Mouse (Mus musculus): ENCODE data around the gene Grk6.
A peak's percentile ranks its signal among the peaks of the same experiment; 100 is the strongest.

Grk6 gene

DNA sequence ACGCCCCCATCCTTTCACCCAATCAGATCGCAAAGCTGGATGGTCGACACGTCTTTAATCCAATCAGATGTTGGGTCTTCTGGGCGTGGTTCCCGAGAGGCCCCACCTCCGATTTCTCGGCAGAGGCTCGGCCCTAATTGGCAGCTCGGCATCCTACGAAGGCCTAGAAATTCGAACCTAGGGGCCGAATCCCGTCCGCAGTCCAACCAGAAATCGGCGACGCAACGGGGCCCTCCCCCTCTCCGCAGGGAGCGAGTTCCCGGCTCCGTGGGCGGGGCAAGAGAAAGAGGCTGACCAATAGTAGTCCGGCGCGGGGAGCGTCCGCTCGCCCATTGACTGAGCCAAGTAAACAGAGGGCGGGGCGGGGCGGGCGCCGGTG, at the start of gene Grk6:
TSS of gene Grk6 (plus strand) at position 136 of the 379 bp plus-strand sequence.
- peak; percentile 99 for DNase-seq (ENCODE audit: low spot score)

DNA sequence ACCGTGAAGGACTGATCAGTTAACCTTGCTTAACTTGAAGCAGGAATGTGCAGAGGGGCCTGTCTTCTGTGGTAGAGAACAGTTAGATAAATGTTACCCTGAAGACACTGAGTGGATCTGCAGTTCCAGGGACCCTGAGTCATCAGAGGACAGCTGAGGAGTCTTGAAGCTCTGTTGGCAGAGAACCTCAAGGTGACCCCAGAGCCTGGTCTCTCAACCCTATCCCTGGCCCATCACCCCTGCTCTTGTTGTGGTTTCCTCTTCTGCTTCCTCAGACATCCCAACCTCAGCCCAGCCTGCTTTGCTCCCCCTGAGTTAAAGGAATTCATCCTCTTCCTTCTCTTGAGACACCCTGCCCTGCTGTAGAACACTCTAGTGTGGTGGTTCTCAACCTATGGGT, 46.8 kb upstream of the Grk6 start, which contains the start of gene Slc34a1:
TSS of gene Slc34a1 (plus strand) at position 100 of the 400 bp plus-strand sequence.
- no peak for DNase-seq (ENCODE audit: low spot score)

DNA sequence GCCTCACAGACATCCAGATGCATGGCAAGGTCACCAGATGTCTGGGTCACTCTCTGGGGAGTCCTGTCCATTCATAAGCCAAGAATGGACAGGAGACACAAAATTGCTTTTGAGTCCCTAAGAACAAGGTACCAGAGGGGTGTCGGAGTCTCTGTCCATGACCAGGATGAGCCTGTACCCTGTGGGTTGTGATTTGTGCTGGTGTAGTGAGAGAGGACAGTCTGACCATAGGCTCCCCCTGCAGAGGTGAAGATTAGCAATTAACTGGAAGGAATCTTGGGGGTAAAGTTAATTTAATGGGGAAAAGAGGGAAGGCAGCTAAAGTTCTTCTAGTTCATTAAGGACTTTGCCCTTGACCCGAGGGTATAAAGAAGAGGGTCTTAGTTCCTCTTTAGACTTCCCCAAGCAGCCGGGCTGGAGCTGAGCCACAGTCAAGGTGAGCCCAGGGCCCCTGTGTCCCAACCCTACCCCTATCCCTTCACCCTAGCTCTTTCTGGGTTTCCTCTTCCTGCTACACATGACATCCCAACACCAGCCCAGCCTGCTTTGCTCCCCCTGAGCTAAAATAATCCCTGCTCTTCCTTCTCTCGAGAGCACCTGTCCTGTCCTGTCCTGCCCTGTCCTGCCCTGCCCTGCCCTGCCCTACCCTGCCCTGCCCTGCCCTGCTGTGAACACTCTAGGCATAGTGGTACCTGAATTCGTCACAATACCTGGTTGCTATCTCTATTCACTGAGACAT, 45.4 kb upstream of the Grk6 start:
- no peak for DNase-seq (ENCODE audit: low spot score)

DNA sequence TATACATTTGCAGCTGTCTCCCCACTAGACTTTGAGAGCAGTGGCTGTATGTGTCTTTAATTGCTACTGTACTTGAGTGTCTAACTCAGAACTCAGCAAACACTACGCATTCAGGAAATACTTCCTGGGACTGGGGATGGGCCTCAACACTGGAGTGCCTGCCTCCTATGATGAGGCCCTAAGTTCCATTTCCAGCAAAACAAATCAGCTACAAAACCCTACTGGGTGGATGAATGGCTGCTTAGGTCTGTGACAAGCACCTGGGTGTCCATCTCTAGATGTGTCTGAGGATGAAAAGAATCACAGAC, 44.9 kb upstream of the Grk6 start:
- no peak for DNase-seq (ENCODE audit: low spot score)

DNA sequence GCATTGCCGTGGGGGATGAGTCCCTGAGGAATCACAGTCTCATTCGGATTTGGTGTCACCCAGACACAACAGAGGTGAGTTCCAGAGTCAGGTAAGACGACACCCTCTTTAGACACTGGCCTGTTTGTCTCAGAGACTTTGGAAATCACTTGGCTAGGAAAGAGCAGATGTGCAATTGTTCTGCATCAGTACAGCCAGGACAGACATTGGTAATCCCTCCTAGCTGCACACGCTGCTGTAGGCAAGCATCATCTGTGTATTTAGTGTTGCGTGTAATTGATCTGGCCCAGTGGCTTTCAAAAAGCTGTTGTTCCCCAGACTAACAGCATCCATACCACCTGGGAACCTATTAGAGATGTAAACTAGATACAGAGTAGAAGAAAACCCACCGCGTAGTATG, 41.6 kb upstream of the Grk6 start:
- DNase-seq (ENCODE audit: low spot score), result no peak

DNA sequence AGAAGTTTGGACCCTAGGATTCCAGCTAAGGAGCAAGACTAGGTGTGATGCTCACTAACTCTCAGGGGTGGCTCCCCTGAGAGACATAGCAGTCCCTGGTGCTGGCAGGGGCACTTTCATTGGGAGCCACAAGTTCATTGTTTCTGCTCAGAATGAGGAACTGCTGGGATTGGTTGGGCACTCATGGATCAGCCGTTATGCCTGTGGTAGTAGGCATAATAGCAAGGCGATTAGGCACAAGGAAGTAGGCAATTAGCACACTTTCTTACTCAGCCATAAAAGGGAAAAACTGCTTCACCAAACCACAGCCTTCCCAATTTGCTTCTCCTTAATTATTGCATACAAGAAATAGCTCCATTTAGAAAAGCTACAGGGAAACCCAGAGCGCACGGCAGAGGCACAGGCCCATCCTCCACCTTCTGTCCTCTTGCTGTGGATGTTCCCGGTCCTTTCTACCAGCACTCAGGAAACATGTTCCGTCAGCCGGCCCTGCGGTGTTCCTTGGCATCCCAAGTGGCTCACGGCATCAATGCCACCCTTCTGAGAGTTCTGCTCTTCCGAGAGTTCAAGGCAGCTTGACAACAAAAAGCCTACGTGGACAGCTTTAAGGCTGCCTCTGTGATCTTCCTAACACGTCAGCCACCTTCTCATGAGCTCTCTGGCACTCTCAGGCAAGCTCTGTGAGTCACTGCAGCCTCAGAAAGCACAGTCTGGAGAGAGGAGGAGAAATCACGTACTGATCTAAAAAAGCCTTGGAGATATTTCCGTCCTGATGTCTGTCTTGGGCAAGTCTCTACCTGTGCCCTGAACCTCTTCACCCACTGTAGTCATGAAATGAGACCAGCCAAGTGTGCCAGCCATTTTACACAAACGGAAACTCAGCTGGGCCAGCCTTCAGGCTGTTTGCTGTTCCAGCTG, 40.7 kb upstream of the Grk6 start:
- no peak for DNase-seq (ENCODE audit: low spot score)

DNA sequence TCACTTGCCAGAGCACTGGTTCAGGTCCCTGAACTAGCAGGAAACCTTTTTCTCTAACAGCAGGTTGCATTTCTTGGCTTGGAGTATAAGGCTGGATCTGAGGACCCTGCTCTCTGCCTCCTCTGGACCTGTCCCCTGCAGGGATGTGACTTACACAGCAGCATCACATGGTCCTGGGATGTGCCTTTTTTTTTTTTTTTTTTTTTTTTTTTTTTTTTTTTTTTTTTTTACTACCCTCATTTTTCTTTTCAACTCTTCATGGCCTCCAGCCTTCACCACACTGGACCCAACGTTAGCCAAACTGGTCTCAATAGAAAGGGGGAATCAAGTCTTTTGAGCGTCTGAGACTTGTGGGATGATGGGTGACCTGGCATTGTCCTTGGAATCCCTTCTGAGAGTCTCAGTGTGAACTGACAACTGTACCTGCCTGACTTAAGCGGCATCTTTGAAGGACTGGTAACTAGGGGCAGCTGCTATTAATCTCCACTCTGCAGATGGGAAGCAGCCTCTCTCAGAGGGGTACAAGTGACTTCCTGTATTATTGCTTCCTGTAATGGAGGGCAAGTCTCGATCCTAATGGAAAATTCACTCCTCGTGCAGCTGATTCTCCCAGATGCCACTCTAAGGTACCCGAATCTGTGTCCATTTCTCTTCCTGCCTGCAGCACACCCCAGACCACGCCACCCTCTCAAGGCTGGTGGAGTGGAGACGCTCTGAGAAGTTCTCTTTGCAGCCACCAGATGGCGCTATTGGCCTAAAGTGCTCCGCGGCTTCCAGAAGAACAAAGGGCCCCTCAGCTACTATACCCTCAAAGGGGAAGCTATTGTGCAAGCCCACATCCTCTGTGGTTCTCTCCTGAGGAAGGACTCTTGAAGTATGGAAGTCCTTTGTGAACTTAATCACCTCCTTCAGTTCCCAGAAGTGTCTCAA, 39.8 kb upstream of the Grk6 start:
- peak; percentile 60 for DNase-seq (ENCODE audit: low spot score)

DNA sequence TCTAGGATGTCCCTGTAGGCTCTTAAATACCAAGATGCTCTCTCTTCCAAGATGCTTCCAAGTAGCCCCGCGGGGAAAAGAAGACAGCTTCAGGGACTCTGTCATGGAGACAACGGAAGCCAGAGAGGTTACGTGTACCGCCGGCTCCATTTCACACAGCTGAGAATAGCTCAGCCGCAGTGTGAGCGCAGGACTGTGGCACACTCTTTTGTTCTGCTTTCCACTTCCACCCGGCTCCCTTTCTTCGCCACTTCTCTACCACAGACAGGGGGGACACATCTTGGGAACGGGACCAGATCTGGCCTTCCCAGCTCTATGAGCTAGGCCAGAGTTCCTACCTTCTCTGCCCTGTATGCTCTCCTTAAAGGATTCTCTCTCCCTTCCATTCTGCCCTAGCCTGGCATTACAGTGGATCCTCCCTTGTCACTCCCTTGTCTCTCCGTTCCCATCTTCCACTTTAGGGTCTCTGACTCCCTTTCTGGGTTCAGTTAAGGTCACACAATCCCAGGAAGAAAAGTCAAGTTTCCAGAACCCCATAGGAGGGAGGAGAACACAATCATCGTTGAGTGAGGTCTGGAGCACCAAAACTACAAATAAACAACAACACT, 39.0 kb upstream of the Grk6 start:
- DNase-seq (ENCODE audit: low spot score), result no peak

DNA sequence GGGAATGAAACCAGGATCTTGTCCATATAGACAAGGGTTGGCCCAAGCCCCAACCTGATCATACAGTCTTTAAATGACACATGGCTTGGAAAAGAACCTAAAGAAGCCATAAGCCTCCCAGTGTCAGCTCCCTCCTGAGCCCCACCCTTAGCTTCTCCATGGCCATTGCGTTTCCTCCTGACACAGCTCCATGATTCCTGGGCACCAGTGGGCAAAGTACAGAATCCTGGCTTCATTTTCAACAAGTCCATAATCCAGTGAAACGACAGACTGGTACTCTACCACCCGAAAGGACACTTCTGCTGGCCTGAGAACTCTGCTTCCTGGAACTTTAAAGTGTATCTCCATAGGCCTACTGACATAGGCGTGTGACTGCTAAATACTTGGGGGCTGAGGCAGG, 37.5 kb upstream of the Grk6 start:
- DNase-seq (ENCODE audit: low spot score), result no peak

DNA sequence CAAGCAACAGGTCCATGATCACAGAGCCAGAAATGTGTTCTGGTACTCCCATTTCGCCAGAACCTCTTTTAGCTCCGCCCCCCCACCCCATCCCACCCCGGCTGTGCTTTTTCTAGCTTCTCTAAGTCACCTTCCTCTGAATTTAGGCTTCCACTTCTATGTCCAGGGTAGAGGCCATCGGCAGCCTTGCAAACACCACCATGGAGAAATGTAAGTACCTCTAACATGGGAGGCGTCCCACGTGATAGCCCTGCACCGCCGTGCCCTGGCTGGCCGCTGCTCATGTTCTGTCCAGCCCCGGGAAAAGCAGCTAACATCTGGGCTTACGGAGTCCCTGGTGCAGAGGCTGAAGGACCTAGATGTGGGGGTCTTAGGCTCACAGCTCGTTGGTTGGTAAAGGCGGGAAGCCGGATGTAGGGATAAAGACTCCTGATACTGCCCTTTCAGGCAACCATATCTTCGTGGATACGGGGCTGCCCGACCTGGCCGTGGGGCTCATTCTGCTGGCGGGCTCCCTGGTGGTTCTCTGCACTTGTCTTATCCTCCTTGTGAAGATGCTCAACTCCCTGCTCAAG, 36.2 kb upstream of the Grk6 start:
- DNase-seq (ENCODE audit: low spot score), result no peak

DNA sequence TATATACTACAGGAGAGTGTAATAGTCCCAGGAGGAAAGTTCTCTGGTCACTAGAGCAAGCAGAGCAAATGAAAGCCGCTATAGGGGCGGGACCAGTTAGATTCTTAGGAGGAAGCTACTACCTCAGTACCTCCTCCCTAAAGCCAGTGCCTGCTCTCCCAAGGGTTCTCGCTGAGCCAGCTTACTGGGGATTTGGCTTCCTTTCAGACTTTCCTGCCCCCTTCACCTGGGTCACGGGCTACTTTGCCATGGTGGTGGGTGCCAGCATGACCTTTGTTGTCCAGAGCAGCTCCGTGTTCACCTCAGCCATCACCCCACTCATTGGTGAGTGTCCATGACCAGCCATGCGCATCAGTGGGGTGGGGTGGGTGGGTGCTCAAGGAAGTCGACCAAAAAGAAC, 33.0 kb upstream of the Grk6 start:
- DNase-seq (ENCODE audit: low spot score), result no peak

DNA sequence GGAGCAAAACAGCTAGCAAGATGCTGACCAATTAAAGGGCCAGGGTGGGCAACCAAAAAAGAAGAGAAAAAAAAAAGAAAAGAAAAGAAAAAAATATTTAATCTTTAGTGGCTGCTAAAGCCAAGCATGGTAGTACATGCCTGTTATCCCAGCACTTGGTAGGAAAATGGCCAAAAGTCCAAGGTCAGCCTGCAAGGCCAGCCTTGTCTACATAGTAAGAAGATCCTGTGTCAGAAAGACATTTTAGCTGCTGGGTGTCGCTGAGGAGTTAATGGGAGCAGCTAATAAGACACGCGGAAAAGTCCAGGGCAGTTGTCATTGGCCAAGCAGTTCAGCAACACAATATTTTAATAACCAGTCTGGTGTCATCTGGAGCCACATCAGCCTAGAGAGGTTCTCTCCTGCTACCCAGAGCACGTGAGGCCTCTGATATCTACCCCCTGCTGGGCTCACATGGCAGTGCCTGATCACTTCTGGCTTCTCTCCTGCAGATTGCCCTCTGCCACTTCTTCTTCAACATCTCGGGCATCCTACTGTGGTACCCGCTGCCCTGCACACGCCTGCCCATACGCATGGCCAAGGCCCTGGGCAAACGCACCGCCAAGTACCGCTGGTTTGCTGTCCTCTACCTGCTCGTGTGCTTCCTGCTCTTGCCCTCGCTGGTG, 32.1 kb upstream of the Grk6 start:
- no peak for DNase-seq (ENCODE audit: low spot score)

DNA sequence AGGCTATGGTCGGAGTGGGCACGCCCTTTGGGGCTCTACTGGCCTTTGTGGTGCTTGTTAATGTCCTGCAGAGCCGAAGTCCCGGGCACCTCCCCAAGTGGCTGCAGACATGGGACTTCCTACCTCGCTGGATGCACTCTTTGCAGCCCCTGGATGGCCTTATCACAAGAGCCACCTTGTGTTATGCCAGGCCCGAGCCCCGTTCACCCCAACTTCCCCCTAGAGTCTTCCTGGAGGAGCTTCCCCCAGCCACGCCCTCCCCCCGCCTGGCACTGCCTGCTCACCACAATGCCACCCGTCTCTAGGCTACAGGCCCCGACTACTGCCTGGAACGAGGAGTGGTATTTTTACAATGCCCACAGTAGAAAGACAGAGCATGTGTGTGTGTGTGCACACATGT, 31.5 kb upstream of the Grk6 start:
- no peak for DNase-seq (ENCODE audit: low spot score)

DNA sequence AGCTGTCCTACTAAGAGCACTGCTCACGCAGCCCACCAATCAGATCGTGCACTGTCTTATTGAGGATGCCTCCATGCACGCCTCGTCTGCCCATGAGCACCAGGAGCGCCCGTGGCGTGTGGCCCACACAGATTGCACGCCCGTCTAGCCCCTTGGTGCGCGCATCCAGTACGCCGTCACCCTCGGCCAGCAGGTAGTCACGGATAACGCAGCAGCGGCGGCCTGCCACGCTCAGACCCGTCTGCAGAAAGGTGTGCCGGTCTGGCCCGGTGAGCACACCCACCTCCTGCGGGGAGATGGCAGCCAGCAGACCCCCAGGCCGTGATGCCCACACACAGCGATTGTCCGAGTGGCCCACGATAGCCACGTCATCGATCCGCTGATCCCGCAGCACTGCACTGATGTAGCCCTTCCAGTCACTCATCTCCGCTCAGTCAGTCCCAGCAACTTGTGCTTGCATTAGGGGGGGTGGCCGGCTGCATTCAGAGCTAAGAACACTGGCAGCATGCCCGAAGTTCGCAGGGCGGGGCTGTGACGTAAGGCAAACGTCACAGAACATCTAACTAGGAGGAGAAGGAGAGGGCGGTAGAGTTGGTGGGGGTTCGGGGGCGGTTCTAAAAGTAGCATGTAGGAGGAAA, 30.0 kb upstream of the Grk6 start, which contains the start of gene Pfn3:
TSS of gene Pfn3 (minus strand) at position 490 of the 638 bp plus-strand sequence.
- DNase-seq (ENCODE audit: low spot score), result no peak

DNA sequence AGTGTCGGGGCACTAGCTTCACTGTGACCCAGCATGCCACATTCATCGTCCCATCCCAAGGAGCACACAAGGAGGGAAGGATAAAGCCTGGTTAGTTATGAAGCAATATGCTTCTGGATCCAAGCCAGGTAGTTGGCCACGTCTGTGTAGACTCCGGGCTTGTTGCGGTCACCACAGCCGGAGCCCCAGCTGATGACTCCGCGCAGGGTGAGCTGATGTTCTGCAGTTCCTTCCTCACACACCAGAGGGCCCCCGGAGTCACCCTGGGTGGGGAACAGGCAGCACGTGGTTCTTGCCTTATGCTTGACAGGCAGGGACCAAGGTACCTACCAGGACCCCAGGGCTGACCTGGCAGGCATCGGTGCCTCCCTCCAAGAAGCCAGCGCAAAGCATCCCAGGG, 26.9 kb upstream of the Grk6 start:
- peak; percentile 64 for DNase-seq (ENCODE audit: low spot score)

DNA sequence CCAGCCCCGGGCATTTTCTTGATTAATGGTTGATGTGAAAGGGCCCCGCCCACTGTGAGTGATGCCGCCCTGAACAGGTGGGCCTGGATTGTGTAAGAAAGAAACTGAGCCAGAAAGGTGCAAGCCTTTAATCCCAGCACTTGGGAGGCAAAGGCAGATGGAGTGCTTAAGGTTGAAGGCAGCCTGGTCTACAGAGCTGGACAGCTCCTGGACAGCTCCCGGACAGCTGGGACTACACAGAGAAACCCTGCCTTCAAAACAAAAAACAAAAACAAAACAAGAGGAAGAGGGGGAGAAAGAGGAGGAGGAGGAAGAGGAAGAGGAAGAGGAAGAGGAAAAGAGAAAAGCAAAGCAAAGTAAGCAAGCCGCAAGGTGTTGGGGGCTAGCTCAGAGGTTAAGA, 25.7 kb upstream of the Grk6 start:
- no peak for DNase-seq (ENCODE audit: low spot score)

DNA sequence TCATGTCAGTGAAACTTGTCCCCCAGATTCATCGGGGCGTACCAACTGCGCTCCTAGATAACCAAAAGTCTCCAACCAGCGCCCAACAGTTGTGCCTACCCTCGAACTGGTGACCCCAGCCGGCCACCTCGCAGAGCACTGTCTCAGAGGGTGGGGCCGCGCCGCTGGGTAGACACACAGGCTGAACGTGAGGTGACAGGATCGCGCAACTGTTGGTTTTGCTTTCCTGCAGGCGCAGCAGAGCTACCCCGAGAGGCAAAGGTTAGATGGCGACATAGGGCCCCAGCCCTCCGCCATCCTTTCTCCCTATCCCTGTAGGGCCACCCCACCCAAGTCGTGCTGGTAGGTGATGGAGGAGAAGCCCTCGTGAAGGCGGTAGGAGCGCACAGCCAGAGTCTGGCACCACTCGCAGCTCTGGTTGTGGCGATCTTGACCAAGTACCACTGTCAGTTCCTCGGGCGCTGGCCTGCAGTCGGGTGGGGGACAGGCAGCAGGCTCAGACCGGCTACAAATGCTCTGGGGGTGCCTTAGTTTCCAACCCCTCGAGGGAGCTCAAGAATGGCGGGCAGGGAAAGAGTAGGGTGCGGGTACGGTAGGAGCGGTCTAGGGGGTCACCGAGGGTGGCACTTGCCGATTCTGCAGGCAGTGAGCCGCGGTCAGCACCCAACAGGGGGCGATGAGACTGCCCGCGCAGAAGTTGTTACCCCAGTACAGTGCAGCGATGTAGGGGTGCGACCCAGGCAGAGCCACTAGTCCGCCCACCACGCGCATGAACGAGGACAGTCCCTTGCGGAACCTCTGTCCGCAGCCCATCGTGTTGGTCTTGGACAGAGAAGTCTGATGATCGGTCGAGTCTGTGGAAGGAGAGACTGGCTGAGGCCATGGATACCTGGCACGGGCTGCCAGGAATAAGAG, 24.6 kb upstream of the Grk6 start:
- DNase-seq (ENCODE audit: low spot score), result no peak

DNA sequence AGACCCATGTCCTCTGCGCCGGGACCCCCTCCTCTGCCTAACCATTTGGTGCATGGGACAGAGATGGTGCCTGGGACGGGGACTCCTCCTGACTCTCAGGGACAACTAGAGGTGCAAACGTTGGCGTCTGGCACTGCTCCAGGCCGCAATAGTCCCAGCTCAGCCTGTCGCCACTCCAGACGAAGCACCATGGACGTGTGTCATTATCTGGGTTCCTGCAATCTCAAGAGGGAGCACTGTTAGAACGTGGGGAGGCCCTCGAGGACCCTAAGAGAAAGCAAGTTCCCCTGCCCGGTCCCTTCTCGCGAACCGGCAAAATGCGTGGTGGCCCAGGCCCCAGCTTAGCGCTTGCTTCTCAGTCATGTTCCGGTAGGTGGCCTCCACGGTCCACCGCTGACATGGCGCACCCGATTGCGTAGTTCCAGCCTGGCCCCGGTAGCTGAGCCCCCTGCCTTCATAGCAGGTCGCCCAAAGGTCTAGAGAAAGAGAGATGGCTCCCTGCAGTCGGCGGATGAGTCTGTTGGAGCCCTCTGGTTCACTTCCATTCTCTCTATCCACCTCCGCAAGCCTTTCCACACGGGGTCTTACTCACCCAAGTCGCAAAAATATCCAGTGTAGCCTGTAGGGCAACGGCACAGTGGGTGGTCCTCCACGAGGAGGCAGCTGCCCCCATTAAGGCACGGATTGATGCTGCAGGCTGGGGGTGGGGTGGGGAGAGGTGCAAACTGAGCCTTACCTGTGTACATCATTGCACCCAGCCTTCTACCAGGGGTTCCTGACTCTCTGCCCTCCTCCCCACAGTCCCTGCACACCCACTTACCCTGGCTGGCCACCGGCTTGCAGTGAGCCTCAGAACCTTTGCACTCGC, 23.7 kb upstream of the Grk6 start:
- no peak for DNase-seq (ENCODE audit: low spot score)

Data from c-Kit-positive CD71-positive TER-119-positive erythroid progenitor cells, embryonic 14.5 days (primary cell).